Comparison of ENCODE assay signal across 35 mouse cellular contexts in the genomic region with DNA sequence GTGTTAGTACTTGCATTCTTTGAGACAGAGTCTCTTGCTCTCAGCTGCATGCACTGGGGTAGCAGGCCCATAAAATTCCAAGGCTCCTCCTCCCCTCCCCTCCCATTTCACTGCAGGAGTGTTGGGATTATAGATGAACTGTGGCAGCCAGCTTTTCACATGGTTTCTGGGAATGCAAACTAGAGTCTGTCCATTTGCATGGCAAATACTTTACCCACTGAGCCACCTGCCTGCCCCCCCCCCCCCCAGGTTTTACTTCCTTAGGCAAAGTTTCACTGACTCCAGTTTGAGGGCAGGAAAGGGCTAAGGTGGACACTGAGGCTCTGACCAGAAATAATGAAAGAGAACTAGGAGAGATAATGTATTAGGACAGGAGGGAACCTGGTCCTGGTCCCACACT.
"Had no signal": no experiment of that assay in that cellular context is flagged by ENCODE, and none has a peak within 500 bp of the region (broad histone marks: within the 10 kb centered on the region; RNA-seq: fewer than 3 reads in every experiment).

No protein-coding gene starts in this region.

- H3K27ac ChIP-seq: heart, embryonic 13.5 days; heart, embryonic 15.5 days; hindbrain, embryonic 10.5 days; hindbrain, embryonic 12.5 days; hindbrain, embryonic 13.5 days; hindbrain, embryonic 14.5 days; hindbrain, embryonic 15.5 days; hindbrain, postnatal 0 days; intestine, embryonic 15.5 days; kidney, embryonic 15.5 days; kidney, postnatal 0 days; layer of hippocampus, adult 2 months; left cerebral cortex, adult 2 months had no signal

- H3K9ac ChIP-seq: heart, embryonic 12.5 days; heart, embryonic 13.5 days; heart, embryonic 15.5 days; hindbrain, embryonic 12.5 days; hindbrain, embryonic 13.5 days; hindbrain, embryonic 14.5 days; hindbrain, embryonic 15.5 days; intestine, embryonic 15.5 days; kidney, embryonic 15.5 days had no signal

- H3K36me3 ChIP-seq: heart, embryonic 12.5 days; heart, embryonic 13.5 days; heart, embryonic 15.5 days; hindbrain, embryonic 10.5 days; hindbrain, embryonic 12.5 days; hindbrain, embryonic 13.5 days; hindbrain, embryonic 15.5 days; intestine, embryonic 15.5 days; kidney, embryonic 15.5 days had no signal

- DNase-seq: heart, postnatal 10 days; heart, postnatal 14 days; heart, postnatal 36 days; heart, postnatal 4 days; kidney, adult 11 months; kidney, adult 18-20 months; kidney, adult 2 months; kidney, adult 8-10 months; kidney, adult 9 months; kidney, postnatal 10 days; kidney, postnatal 14 days; kidney, postnatal 25 days; kidney, postnatal 36 days; kidney, postnatal 4 days; layer of hippocampus, adult 9-11 months; layer of hippocampus, postnatal 36 days had no signal

- H3K9me3 ChIP-seq: heart, embryonic 12.5 days; heart, embryonic 13.5 days; heart, embryonic 15.5 days; hindbrain, embryonic 10.5 days; hindbrain, embryonic 12.5 days; hindbrain, embryonic 13.5 days; hindbrain, embryonic 15.5 days; intestine, embryonic 15.5 days; kidney, embryonic 15.5 days had no signal

- H3K4me3 ChIP-seq: heart, embryonic 12.5 days; heart, embryonic 13.5 days; heart, embryonic 15.5 days; hindbrain, embryonic 10.5 days; hindbrain, embryonic 12.5 days; hindbrain, embryonic 13.5 days; hindbrain, embryonic 15.5 days; intestine, embryonic 15.5 days; kidney, embryonic 15.5 days; layer of hippocampus, adult 2 months; left cerebral cortex, adult 2 months had no signal

- ATAC-seq: hindbrain, embryonic 16.5 days; hindbrain, postnatal 0 days; inflammation-experienced regulatory T-cells, adult 6 months; intestine, embryonic 15.5 days; intestine, embryonic 16.5 days; intestine, postnatal 0 days had no signal

- H3K27me3 ChIP-seq: heart, embryonic 13.5 days; heart, embryonic 15.5 days; hindbrain, embryonic 12.5 days; hindbrain, embryonic 13.5 days; intestine, embryonic 15.5 days; kidney, embryonic 15.5 days had no signal

- H3K4me2 ChIP-seq: heart, embryonic 11.5 days; heart, embryonic 12.5 days; heart, embryonic 13.5 days; heart, embryonic 15.5 days; hindbrain, embryonic 12.5 days; hindbrain, embryonic 13.5 days; hindbrain, embryonic 14.5 days; hindbrain, embryonic 15.5 days; intestine, embryonic 15.5 days; kidney, embryonic 15.5 days had no signal

- H3K4me1 ChIP-seq: heart, embryonic 12.5 days; heart, embryonic 13.5 days; heart, embryonic 15.5 days; hindbrain, embryonic 12.5 days; hindbrain, embryonic 15.5 days; intestine, embryonic 15.5 days; kidney, embryonic 15.5 days had no signal
